Mouse (Mus musculus): ENCODE measurements around the gene Elmsan1.

The Elmsan1 gene

GRCm38 (mm10) chr12:84099605-84100004 is 119.1 kb downstream of the Elmsan1 start:
- DNase-seq (ENCODE audit: low spot score), result peak; percentile 54

Measured in yolk sac, embryonic 10.5 days (tissue).